In genomic region chr1:89543312-89543711, GRCm38 (mm10) we compare ENCODE assay signal across 20 mouse cellular contexts.
DNase-seq lines count a peak whose midpoint lies in the region; ATAC-seq lines count a peak whose summit lies in the region.
"Had no signal": no experiment of that assay in that cellular context is flagged by ENCODE, and none has a peak within 500 bp of the region (broad histone marks: within the 10 kb centered on the region; RNA-seq: fewer than 3 reads in every experiment).

No protein-coding gene starts in this region.

- no peak overlapping the region for H3K4me2 ChIP-seq in forebrain, embryonic 16.5 days (ENCODE audit: low read length)
- H3K4me2 ChIP-seq in hindbrain, embryonic 16.5 days (ENCODE audit: low read length): no peak overlapping the region
- no peak overlapping the region for H3K4me2 ChIP-seq in midbrain, embryonic 14.5 days (ENCODE audit: low read length)
- no peak overlapping the region for H3K4me2 ChIP-seq in hindbrain, embryonic 14.5 days (replicated peaks)
- no peak overlapping the region for H3K4me2 ChIP-seq in intestine, embryonic 16.5 days (ENCODE audit: low read depth, low read length)
- H3K4me2 ChIP-seq: embryonic facial prominence, embryonic 13.5 days had no signal

- no peaks in the 10 kb centered on the region for H3K9me3 ChIP-seq in forebrain, embryonic 10.5 days
- H3K9me3 ChIP-seq in forebrain, embryonic 16.5 days (ENCODE audit: control insufficient read depth, low read length): no peaks in the 10 kb centered on the region
- no peaks in the 10 kb centered on the region for H3K9me3 ChIP-seq in hindbrain, embryonic 10.5 days
- no peaks in the 10 kb centered on the region for H3K9me3 ChIP-seq in hindbrain, embryonic 16.5 days (ENCODE audit: control insufficient read depth, low read length)
- H3K9me3 ChIP-seq in midbrain, embryonic 14.5 days (ENCODE audit: control insufficient read depth, low read length): no peaks in the 10 kb centered on the region
- H3K9me3 ChIP-seq in midbrain, embryonic 10.5 days (replicated peaks): no peaks in the 10 kb centered on the region
- H3K9me3 ChIP-seq in hindbrain, embryonic 14.5 days (ENCODE audit: control insufficient read depth, low read length): no peaks in the 10 kb centered on the region
- no peaks in the 10 kb centered on the region for H3K9me3 ChIP-seq in intestine, embryonic 16.5 days (ENCODE audit: control insufficient read depth, low read length)
- H3K9me3 ChIP-seq: embryonic facial prominence, embryonic 13.5 days had no signal

- H3K4me1 ChIP-seq in forebrain, embryonic 10.5 days: peaks cover 67% of the 10 kb centered on the region
- peaks cover 26% of the 10 kb centered on the region for H3K4me1 ChIP-seq in forebrain, embryonic 16.5 days (replicated peaks; ENCODE audit: control insufficient read depth, insufficient read depth, low read length)
- peaks cover 66% of the 10 kb centered on the region for H3K4me1 ChIP-seq in hindbrain, embryonic 10.5 days (replicated peaks)
- peaks cover 35% of the 10 kb centered on the region for H3K4me1 ChIP-seq in hindbrain, embryonic 16.5 days (ENCODE audit: control insufficient read depth, insufficient read depth, low read depth, low read length)
- peaks cover 49% of the 10 kb centered on the region for H3K4me1 ChIP-seq in midbrain, embryonic 14.5 days (ENCODE audit: control insufficient read depth, insufficient read depth, low read length)
- peaks cover 46% of the 10 kb centered on the region for H3K4me1 ChIP-seq in midbrain, embryonic 10.5 days
- H3K4me1 ChIP-seq in hindbrain, embryonic 14.5 days (replicated peaks; ENCODE audit: control insufficient read depth, insufficient read depth, low read length): peaks cover 49% of the 10 kb centered on the region
- H3K4me1 ChIP-seq in intestine, embryonic 16.5 days (ENCODE audit: control insufficient read depth, insufficient read depth, low read length): peaks cover 15% of the 10 kb centered on the region

- peak overlapping the region; percentile 51; the same call in 1 of the 2 replicates for H3K27ac ChIP-seq in forebrain, embryonic 10.5 days
- H3K27ac ChIP-seq in forebrain, embryonic 16.5 days (ENCODE audit: low read length): no peak overlapping the region
- H3K27ac ChIP-seq in hindbrain, embryonic 10.5 days: 0 out of 2 replicates have a peak overlapping the region, but pooled peaks have one; percentile 24
- H3K27ac ChIP-seq in hindbrain, embryonic 16.5 days (ENCODE audit: low read depth, low read length): no peak overlapping the region
- H3K27ac ChIP-seq in midbrain, embryonic 14.5 days (replicated peaks; ENCODE audit: low read depth, low read length): peak overlapping the region; percentile 70
- no peak overlapping the region for H3K27ac ChIP-seq in midbrain, embryonic 10.5 days (replicated peaks)
- peak overlapping the region; percentile 81; the same call in 1 of the 2 replicates for H3K27ac ChIP-seq in hindbrain, embryonic 14.5 days
- no peak overlapping the region for H3K27ac ChIP-seq in intestine, embryonic 16.5 days (ENCODE audit: low read length)
- H3K27ac ChIP-seq: embryonic facial prominence, embryonic 13.5 days had no signal

- no peaks in the 10 kb centered on the region for H3K36me3 ChIP-seq in forebrain, embryonic 10.5 days (replicated peaks)
- no peaks in the 10 kb centered on the region for H3K36me3 ChIP-seq in forebrain, embryonic 16.5 days (ENCODE audit: control insufficient read depth, insufficient read depth)
- no peaks in the 10 kb centered on the region for H3K36me3 ChIP-seq in hindbrain, embryonic 10.5 days
- H3K36me3 ChIP-seq in hindbrain, embryonic 16.5 days (ENCODE audit: control insufficient read depth, insufficient read depth, low read length): no peaks in the 10 kb centered on the region
- H3K36me3 ChIP-seq in midbrain, embryonic 14.5 days (ENCODE audit: control insufficient read depth, insufficient read depth, low read length): no peaks in the 10 kb centered on the region
- H3K36me3 ChIP-seq in midbrain, embryonic 10.5 days: no peaks in the 10 kb centered on the region
- H3K36me3 ChIP-seq in hindbrain, embryonic 14.5 days (replicated peaks; ENCODE audit: control insufficient read depth, insufficient read depth): no peaks in the 10 kb centered on the region
- H3K36me3 ChIP-seq in intestine, embryonic 16.5 days (ENCODE audit: control insufficient read depth, insufficient read depth, low read length): no peaks in the 10 kb centered on the region
- H3K36me3 ChIP-seq: embryonic facial prominence, embryonic 13.5 days; G1E had no signal

- H3K27me3 ChIP-seq in forebrain, embryonic 10.5 days (ENCODE audit: poor library complexity, severe bottlenecking): no peaks in the 10 kb centered on the region
- no peaks in the 10 kb centered on the region for H3K27me3 ChIP-seq in forebrain, embryonic 16.5 days (replicated peaks; ENCODE audit: control insufficient read depth, insufficient read depth, low read length)
- no peaks in the 10 kb centered on the region for H3K27me3 ChIP-seq in hindbrain, embryonic 10.5 days (ENCODE audit: insufficient read depth, poor library complexity, severe bottlenecking)
- H3K27me3 ChIP-seq in hindbrain, embryonic 16.5 days (replicated peaks; ENCODE audit: control insufficient read depth, insufficient read depth, low read length): no peaks in the 10 kb centered on the region
- H3K27me3 ChIP-seq in midbrain, embryonic 14.5 days (ENCODE audit: control insufficient read depth, insufficient read depth, low read length): no peaks in the 10 kb centered on the region
- no peaks in the 10 kb centered on the region for H3K27me3 ChIP-seq in midbrain, embryonic 10.5 days (ENCODE audit: low read depth, poor library complexity, severe bottlenecking)
- H3K27me3 ChIP-seq in hindbrain, embryonic 14.5 days (ENCODE audit: control insufficient read depth, insufficient read depth, low read length): no peaks in the 10 kb centered on the region
- H3K27me3 ChIP-seq in intestine, embryonic 16.5 days (replicated peaks; ENCODE audit: control insufficient read depth, insufficient read depth, low read length): no peaks in the 10 kb centered on the region
- H3K27me3 ChIP-seq: embryonic facial prominence, embryonic 13.5 days had no signal

- WGBS in forebrain, embryonic 10.5 days: 97% methylated on average over 6 of the region's 6 CpGs
- WGBS in forebrain, embryonic 16.5 days: 92% methylated on average over 6 of the region's 6 CpGs
- 93% methylated on average over 6 of the region's 6 CpGs for WGBS in hindbrain, embryonic 10.5 days
- 92% methylated on average over 6 of the region's 6 CpGs for WGBS in hindbrain, embryonic 16.5 days
- 92% methylated on average over 6 of the region's 6 CpGs for WGBS in midbrain, embryonic 14.5 days
- WGBS in midbrain, embryonic 10.5 days: 91% methylated on average over 6 of the region's 6 CpGs
- 87% methylated on average over 6 of the region's 6 CpGs for WGBS in hindbrain, embryonic 14.5 days
- WGBS in intestine, embryonic 16.5 days: 75% methylated on average over 6 of the region's 6 CpGs

- DNase-seq in forebrain, embryonic 10.5 days (ENCODE audit: extremely low spot score, low spot score): no peak
- no peak for DNase-seq in hindbrain, embryonic 10.5 days (ENCODE audit: low spot score)
- no peak for DNase-seq in midbrain, embryonic 14.5 days
- DNase-seq in midbrain, embryonic 10.5 days (ENCODE audit: low spot score): no peak
- DNase-seq in hindbrain, embryonic 14.5 days (ENCODE audit: low spot score): no peak
- DNase-seq: adrenal gland, postnatal 10 days; B cell, adult 2 months; cerebellum, adult 11-12 months; cerebellum, adult 9-10 months; cerebellum, postnatal 25 days; gastrocnemius, postnatal 14 days; heart, postnatal 10 days; heart, postnatal 4 days had no signal

- ATAC-seq in forebrain, embryonic 16.5 days: no peak
- ATAC-seq in hindbrain, embryonic 16.5 days: no peak
- ATAC-seq in midbrain, embryonic 14.5 days (ENCODE audit: low FRiP score, low TSS enrichment): no peak
- no peak for ATAC-seq in hindbrain, embryonic 14.5 days (ENCODE audit: low FRiP score)
- ATAC-seq in intestine, embryonic 16.5 days: no peak
- ATAC-seq: CD4-positive, CD25-positive, alpha-beta regulatory T cell, adult 4 months; intestine, postnatal 0 days had no signal

- H3K9ac ChIP-seq in forebrain, embryonic 16.5 days (replicated peaks; ENCODE audit: low read depth, low read length): no peak overlapping the region
- no peak overlapping the region for H3K9ac ChIP-seq in hindbrain, embryonic 16.5 days (ENCODE audit: low read depth, low read length)
- H3K9ac ChIP-seq in midbrain, embryonic 14.5 days (replicated peaks; ENCODE audit: low read length): no peak overlapping the region
- no peak overlapping the region for H3K9ac ChIP-seq in hindbrain, embryonic 14.5 days
- no peak overlapping the region for H3K9ac ChIP-seq in intestine, embryonic 16.5 days (ENCODE audit: low read depth, low read length)
- H3K9ac ChIP-seq: embryonic facial prominence, embryonic 13.5 days had no signal

- H3K4me3 ChIP-seq in forebrain, embryonic 10.5 days: no peak overlapping the region
- no peak overlapping the region for H3K4me3 ChIP-seq in forebrain, embryonic 16.5 days (replicated peaks; ENCODE audit: low read length)
- no peak overlapping the region for H3K4me3 ChIP-seq in hindbrain, embryonic 10.5 days
- H3K4me3 ChIP-seq in hindbrain, embryonic 16.5 days (ENCODE audit: low read length): no peak overlapping the region
- H3K4me3 ChIP-seq in midbrain, embryonic 14.5 days (replicated peaks; ENCODE audit: low read depth, low read length): no peak overlapping the region
- no peak overlapping the region for H3K4me3 ChIP-seq in midbrain, embryonic 10.5 days
- H3K4me3 ChIP-seq in hindbrain, embryonic 14.5 days (replicated peaks; ENCODE audit: low read length): no peak overlapping the region
- no peak overlapping the region for H3K4me3 ChIP-seq in intestine, embryonic 16.5 days (ENCODE audit: low read length)
- H3K4me3 ChIP-seq: embryonic facial prominence, embryonic 13.5 days had no signal

Comparison
In these comparisons a context has a peak if more than half of its experiments do, and no peak if none do; other contexts are left out.
1. H3K27ac ChIP-seq: peak in forebrain, embryonic 10.5 days (single experiment), hindbrain, embryonic 10.5 days (single experiment), midbrain, embryonic 14.5 days (single experiment) and hindbrain, embryonic 14.5 days (single experiment); none in forebrain, embryonic 16.5 days (single experiment), hindbrain, embryonic 16.5 days (single experiment), midbrain, embryonic 10.5 days (single experiment) and intestine, embryonic 16.5 days (single experiment).